Mouse (Mus musculus) heart, postnatal 0 days (tissue): Measurements from ENCODE around the gene Krtap1-3.

Source experiments
- CTCF ChIP-seq: IDR thresholded peaks from 2 replicates; pipeline ENCODE4 v1.5.1; 2016; ENCODE audit warnings: antibody characterized with exemption, control low read depth, low read depth
- EP300 ChIP-seq: IDR thresholded peaks from 2 replicates; pipeline ENCODE4 v1.6.1; 2016; ENCODE audit warnings: antibody characterized with exemption, low read depth

- TF ChIP-seq CTCF (no peak), EP300 (no peak)
These were observed 31.8 kb downstream of the Krtap1-3 start, which contains the start of gene Gm11939 for GRCm38 (mm10) chr11:99559366-99559765.
